Mouse (Mus musculus) heart, adult 2 months (tissue): ENCODE measurements around the gene Gramd2. TPM values are rescaled to one million over a fixed set of nuclear protein-coding genes. Genes with fewer than 3 reads are reported as not detected.

ENCODE experiments used
- DNase-seq, 2 experiments: peaks; one replicate each; pipeline ENCODE4 v3.0.0; 2021
- H3K27ac ChIP-seq: fragments of 200-600 bp; 2 replicates; pipeline ENCODE4 v1.8.1; 2022
- H3K27me3 ChIP-seq: fragments of 200-500 bp; 2 replicates; pipeline ENCODE4 v1.6.1; 2012; ENCODE audit warnings: mild to moderate bottlenecking, low read length, inconsistent platforms, mixed read lengths; ENCODE audit not compliant: control insufficient read depth, insufficient read depth
- H3K36me3 ChIP-seq: fragments of 200-500 bp; 2 replicates; pipeline ENCODE4 v1.6.1; 2012; ENCODE audit warnings: low read length, inconsistent platforms; ENCODE audit not compliant: control insufficient read depth, insufficient read depth
- H3K4me1 ChIP-seq: fragments of 200-500 bp; 2 replicates; pipeline ENCODE4 v1.6.1; 2011; ENCODE audit warnings: low read length; ENCODE audit not compliant: control insufficient read depth, insufficient read depth
- H3K4me3 ChIP-seq: fragments of 200-600 bp; 2 replicates; pipeline ENCODE4 v1.8.1; 2022
- H3K79me2 ChIP-seq: fragments of 200-500 bp; replicated peaks from 2 replicates; pipeline ENCODE4 v1.6.1; 2012; ENCODE audit warnings: mild to moderate bottlenecking, inconsistent platforms, low read length, moderate library complexity, mixed read lengths; ENCODE audit not compliant: control insufficient read depth, insufficient read depth
- H3K9ac ChIP-seq: fragments of 200-500 bp; 2 replicates; pipeline ENCODE4 v1.6.1; 2012; ENCODE audit warnings: low read depth, mild to moderate bottlenecking, control low read depth, inconsistent platforms, low read length, mixed read lengths
- CTCF ChIP-seq: fragments of 200-600 bp; IDR thresholded peaks from 2 replicates; pipeline ENCODE4 v1.8.1; 2022; ENCODE audit warnings: antibody characterized with exemption, mild to moderate bottlenecking, moderate library complexity
- EP300 ChIP-seq: fragments of 200-500 bp; IDR thresholded peaks from 2 replicates; pipeline ENCODE4 v1.6.1; 2011; ENCODE audit warnings: low read depth, low read length, control low read depth; ENCODE audit not compliant: insufficient read depth
- POLR2A ChIP-seq: fragments of 200-500 bp; IDR thresholded peaks from 2 replicates; pipeline ENCODE4 v1.6.1; 2011; ENCODE audit warnings: mild to moderate bottlenecking, low read depth, low read length, control low read depth; ENCODE audit not compliant: insufficient read depth
- WGBS: fragments of 180-500 bp; shearing (Covaris S2); methylation state at CpG from one replicate; pipeline ENCODE4 v1.1.7; 2018; 5-methylcytosine and 5-hydroxymethylcytosine counted together
- intact Hi-C: fragments of 180-260 bp; cut with DNase I; formaldehyde crosslinking; loops from one replicate; pipeline ENCODE4 v1.15.1; 2025
- polyA plus RNA-seq: library from polyadenylated mRNA; depleted of rRNA; stranded (reverse); fragments of >200 nt; gene quantifications from 2 replicates; pipeline ENCODE4 v1.2.3, GENCODE M21; 2012
- total RNA-seq, 2 experiments: library from RNA; stranded (reverse); gene quantifications; 2 replicates each; pipeline ENCODE4 v1.2.3; 2021

Gramd2 gene
- total and polyA plus RNA-seq, 3 experiments: 1.3 TPM; not detected in 2

- TF ChIP-seq CTCF (no peak), EP300 (no peak), POLR2A (no peak)
- DNase-seq: no peak
- H3K36me3 ChIP-seq: no peaks in the 10 kb centered on the region
- no peak overlapping the region for H3K9ac ChIP-seq
- no peak overlapping the region for H3K4me3 ChIP-seq
- no peaks in the 10 kb centered on the region for H3K4me1 ChIP-seq
- no peaks in the 10 kb centered on the region for H3K79me2 ChIP-seq
- H3K27ac ChIP-seq: no peak overlapping the region
- intact Hi-C loops: no loop called here
- 68% methylated on average over 7 of the region's 7 CpGs for WGBS
- H3K27me3 ChIP-seq: no peaks in the 10 kb centered on the region
Measured at GRCm38 (mm10) chr9:59716275-59716898, 36.4 kb downstream of the Gramd2 start.

GRCm38 (mm10) chr9:59718237-59718636 lies 38.3 kb downstream of the Gramd2 start:
- Histone ChIP-seq H3K36me3 (no peaks in the 10 kb centered on the region), H3K27me3 (no peaks in the 10 kb centered on the region), H3K79me2 (no peaks in the 10 kb centered on the region), H3K4me3 (no peak overlapping the region), H3K9ac (no peak overlapping the region), H3K4me1 (no peaks in the 10 kb centered on the region; the same call in 1 of the 2 replicates), H3K27ac (no peak overlapping the region)
- 86% methylated on average over 4 of the region's 4 CpGs for WGBS
- DNase-seq: no peak
- intact Hi-C loops: no loop called here
- TF ChIP-seq EP300: no peak
- no peak for TF ChIP-seq POLR2A

- DNase-seq: no peak
- Histone ChIP-seq H3K36me3 (no peaks in the 10 kb centered on the region), H3K27me3 (no peaks in the 10 kb centered on the region), H3K4me3 (no peak overlapping the region), H3K4me1 (peaks cover 1% of the 10 kb centered on the region; the same call in 1 of the 2 replicates), H3K9ac (no peak overlapping the region), H3K27ac (no peak overlapping the region), H3K79me2 (no peaks in the 10 kb centered on the region)
- TF ChIP-seq POLR2A (no peak), EP300 (no peak), CTCF (no peak)
- intact Hi-C loops: no loop called here
- WGBS: 77% methylated on average over 5 of the region's 5 CpGs
Measured at GRCm38 (mm10) chr9:59721144-59721543, 41.2 kb downstream of the Gramd2 start.

- Histone ChIP-seq H3K4me1 (peaks cover 1% of the 10 kb centered on the region; the same call in 1 of the 2 replicates), H3K36me3 (no peaks in the 10 kb centered on the region), H3K79me2 (no peaks in the 10 kb centered on the region), H3K4me3 (peak overlapping the region; percentile 27; the same call in 1 of the 2 replicates), H3K9ac (no peak overlapping the region), H3K27ac (no peak overlapping the region), H3K27me3 (no peaks in the 10 kb centered on the region)
- TF ChIP-seq CTCF (peak; percentile 94), POLR2A (no peak), EP300 (peak; percentile 73; the same call in 1 of the 2 replicates)
- DNase-seq: peak; percentile 70
- WGBS: 5% methylated on average over 10 of the region's 10 CpGs
- intact Hi-C loops: loop anchor here (1.0 to 2.0 kb wide), 2 partner anchors 37 to 246 kb away; no protein-coding TSS in a partner anchor
Measured at GRCm38 (mm10) chr9:59723096-59723657, 43.2 kb downstream of the Gramd2 start.

GRCm38 (mm10) chr9:59723791-59724442 lies 44.0 kb downstream of the Gramd2 start:
- WGBS: 62% methylated on average over 8 of the region's 8 CpGs
- Histone ChIP-seq H3K4me3 (no peak overlapping the region), H3K79me2 (no peaks in the 10 kb centered on the region), H3K27me3 (no peaks in the 10 kb centered on the region), H3K4me1 (peaks cover 1% of the 10 kb centered on the region; the same call in 1 of the 2 replicates), H3K27ac (no peak overlapping the region), H3K9ac (no peak overlapping the region), H3K36me3 (no peaks in the 10 kb centered on the region)
- peak; percentile 20 to 28 for DNase-seq
- no peak for TF ChIP-seq POLR2A
- no peak for TF ChIP-seq EP300
- TF ChIP-seq CTCF: no peak
- intact Hi-C loops: loop anchor here (1.0 to 2.0 kb wide), 2 partner anchors 36 to 245 kb away; no protein-coding TSS in a partner anchor

GRCm38 (mm10) chr9:59725515-59725914 lies 45.6 kb downstream of the Gramd2 start:
- no peak for TF ChIP-seq EP300
- TF ChIP-seq POLR2A: no peak
- TF ChIP-seq CTCF: no peak
- Histone ChIP-seq H3K4me1 (peaks cover 1% of the 10 kb centered on the region; the same call in 1 of the 2 replicates), H3K36me3 (no peaks in the 10 kb centered on the region), H3K27ac (no peak overlapping the region), H3K27me3 (no peaks in the 10 kb centered on the region), H3K9ac (no peak overlapping the region), H3K79me2 (no peaks in the 10 kb centered on the region), H3K4me3 (no peak overlapping the region)
- 60% methylated on average over 10 of the region's 10 CpGs for WGBS
- intact Hi-C loops: no loop called here
- no peak for DNase-seq
